Mouse (Mus musculus) cortical plate, adult 2 months (tissue): ENCODE data around the gene Heg1.

Source experiments
- CTCF ChIP-seq: fragments of 200-500 bp; IDR thresholded peaks from 2 replicates; pipeline ENCODE4 v1.5.1; 2011; ENCODE audit warnings: mild to moderate bottlenecking, control low read depth, low read length; ENCODE audit not compliant: insufficient read depth; ENCODE audit errors: extremely low read depth
- POLR2A ChIP-seq: fragments of 200-500 bp; IDR thresholded peaks from 2 replicates; pipeline ENCODE4 v1.6.1; 2011; ENCODE audit warnings: mild to moderate bottlenecking, low read length, control low read depth; ENCODE audit not compliant: insufficient read depth; ENCODE audit errors: extremely low read depth

GRCm38 (mm10) chr16:33764501-33765193, 80.5 kb downstream of the Heg1 start:
- TF ChIP-seq CTCF (no peak), POLR2A (no peak)
